Mouse (Mus musculus) ES-Bruce4 (cell line): ENCODE results near the gene Olfr128. TPM values are rescaled to one million over a fixed set of nuclear protein-coding genes. Genes with fewer than 3 reads are reported as not detected.
"Not testable (repeated sequence)": the region's sequence is repeated elsewhere in the genome, so short reads cannot be mapped to it uniquely, and the experiment has no call there.

Source experiments
- H3K27ac ChIP-seq: 2 replicates; pipeline ENCODE4 v1.5.1; 2012; ENCODE audit warnings: low read length, inconsistent platforms; ENCODE audit not compliant: insufficient read depth
- H3K27me3 ChIP-seq: 2 replicates; pipeline ENCODE4 v1.6.1; 2012; ENCODE audit warnings: mild to moderate bottlenecking, low read length, inconsistent platforms; ENCODE audit not compliant: control insufficient read depth, poor library complexity, insufficient read depth, severe bottlenecking
- H3K36me3 ChIP-seq: 2 replicates; pipeline ENCODE4 v1.6.1; 2012; ENCODE audit warnings: inconsistent platforms, mild to moderate bottlenecking, low read length, moderate library complexity; ENCODE audit not compliant: control insufficient read depth, poor library complexity, insufficient read depth, severe bottlenecking
- H3K4me1 ChIP-seq: one replicate; pipeline ENCODE4 v1.8.1; 2011; ENCODE audit warnings: low read length; ENCODE audit not compliant: control insufficient read depth, insufficient read depth
- H3K4me3 ChIP-seq: 2 replicates; pipeline ENCODE4 v1.5.1; 2011; ENCODE audit warnings: low read depth, mild to moderate bottlenecking, low read length
- H3K9ac ChIP-seq: 2 replicates; pipeline ENCODE4 v1.6.1; 2012; ENCODE audit warnings: low read depth, mild to moderate bottlenecking, inconsistent platforms; ENCODE audit not compliant: poor library complexity, severe bottlenecking
- H3K9me3 ChIP-seq: replicated peaks from 2 replicates; pipeline ENCODE4 v1.6.1; 2012; ENCODE audit warnings: mild to moderate bottlenecking, low read length, inconsistent platforms; ENCODE audit not compliant: control insufficient read depth, poor library complexity, insufficient read depth, severe bottlenecking
- CTCF ChIP-seq: IDR thresholded peaks from one replicate; pipeline ENCODE4 v1.8.1; 2011; ENCODE audit warnings: low read depth, low read length
- EP300 ChIP-seq: IDR thresholded peaks from 2 replicates; pipeline ENCODE4 v1.6.1; 2011; ENCODE audit warnings: low read depth, low read length; ENCODE audit not compliant: insufficient read depth
- POLR2A ChIP-seq: IDR thresholded peaks from one replicate; pipeline ENCODE4 v1.8.1; 2011; ENCODE audit warnings: low read length; ENCODE audit not compliant: insufficient read depth
- polyA plus RNA-seq: library from polyadenylated mRNA; stranded (reverse); fragments of >200 nt; gene quantifications from 2 replicates; pipeline ENCODE4 v1.2.4, GENCODE M21; 2011; ENCODE audit warnings: low read depth; ENCODE audit not compliant: missing spikeins, insufficient read depth, insufficient read length

Olfr128 gene
- not detected in 2 replicates for polyA plus RNA-seq

DNA sequence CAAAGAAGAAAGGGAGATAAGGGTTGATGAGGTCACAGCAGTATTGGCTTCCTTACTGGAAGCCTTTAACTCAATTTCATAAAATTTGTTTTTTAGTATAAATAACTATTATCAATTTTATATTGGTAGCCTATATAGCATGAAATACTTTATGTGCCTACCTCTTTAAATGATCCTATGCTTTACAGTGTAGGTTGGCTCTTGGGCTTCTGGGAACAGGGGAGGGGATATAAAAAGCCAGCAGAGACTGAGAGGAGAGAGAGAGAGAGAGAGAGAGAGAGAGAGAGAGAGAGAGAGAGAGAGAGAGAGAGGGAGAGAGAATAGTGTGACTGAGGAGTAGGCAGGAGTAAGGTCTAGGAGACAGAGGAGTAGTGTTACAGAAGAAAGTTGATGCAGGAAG lies at the start of gene Olfr128:
Gene Olfr128 (plus strand): TSS at position 301 of the 400 bp plus-strand sequence.
- no peaks in the 10 kb centered on the region for H3K4me1 ChIP-seq
- H3K27ac ChIP-seq: no peak within 1 kb of the TSS
- no peak for TF ChIP-seq POLR2A
- TF ChIP-seq EP300: no peak
- no peak for TF ChIP-seq CTCF
- H3K4me3 ChIP-seq: no peak within 1 kb of the TSS
- no peaks in the 10 kb centered on the region for H3K9me3 ChIP-seq
- H3K9ac ChIP-seq: no peak within 1 kb of the TSS
- H3K27me3 ChIP-seq: no peaks in the 10 kb centered on the region
- no peaks in the 10 kb centered on the region for H3K36me3 ChIP-seq

DNA sequence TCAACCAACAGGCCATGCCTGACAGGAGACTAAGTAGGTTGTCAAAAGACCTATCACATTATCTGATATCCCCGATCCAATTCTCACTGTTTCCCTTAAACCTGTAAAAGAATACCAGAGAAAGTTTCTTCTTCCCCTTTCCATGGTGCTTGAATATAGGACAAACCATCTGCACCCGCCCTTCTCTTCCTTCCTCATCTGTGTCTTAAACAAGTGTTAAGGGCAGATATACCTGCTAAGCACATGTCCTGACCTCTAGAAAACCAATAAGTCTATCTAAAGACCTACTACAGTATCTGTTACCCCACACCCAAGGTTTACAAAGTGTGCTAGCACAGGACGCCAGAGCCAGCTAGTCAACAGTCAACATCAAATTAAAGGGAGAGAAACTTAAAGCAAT lies 46.5 kb upstream of the Olfr128 start:
- no peak overlapping the region for H3K27ac ChIP-seq
- H3K9ac ChIP-seq: no peak overlapping the region
- H3K27me3 ChIP-seq: no peaks in the 10 kb centered on the region
- H3K36me3 ChIP-seq: no peaks in the 10 kb centered on the region
- H3K4me1 ChIP-seq: no peaks in the 10 kb centered on the region
- H3K4me3 ChIP-seq: no peak overlapping the region
- H3K9me3 ChIP-seq: no peaks in the 10 kb centered on the region
- TF ChIP-seq EP300 (no peak), POLR2A (no peak), CTCF (no peak)

DNA sequence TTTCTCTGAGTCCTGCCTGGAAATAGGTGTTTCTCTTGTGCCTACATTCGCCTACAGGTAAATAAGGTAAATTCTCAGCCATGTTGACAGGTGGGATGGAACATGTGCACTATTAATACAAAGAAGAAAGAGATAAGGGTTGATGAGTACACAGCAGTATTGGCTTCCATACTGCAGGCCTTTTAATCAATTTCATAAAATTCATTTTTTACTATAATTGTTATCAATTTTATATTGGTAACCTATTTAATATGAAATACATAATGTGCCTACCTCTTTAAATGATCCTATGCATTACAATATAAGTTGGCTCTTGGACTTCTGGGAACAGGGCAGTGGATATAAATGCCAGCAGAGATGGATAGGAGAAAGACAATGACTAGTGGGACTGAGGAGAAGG lies 20.2 kb upstream of the Olfr128 start, which contains the start of gene Olfr127:
Gene Olfr127 (plus strand): TSS at position 301 of the 400 bp plus-strand sequence.
- Histone ChIP-seq H3K27ac (no peak within 1 kb of the TSS), H3K9me3 (0 out of 2 replicates have a peak, but pooled peaks cover 2% of the 10 kb centered on the region), H3K4me3 (no peak within 1 kb of the TSS), H3K9ac (no peak within 1 kb of the TSS), H3K36me3 (no peaks in the 10 kb centered on the region), H3K4me1 (no peaks in the 10 kb centered on the region), H3K27me3 (no peaks in the 10 kb centered on the region)
- no peak for TF ChIP-seq CTCF
- no peak for TF ChIP-seq POLR2A

DNA sequence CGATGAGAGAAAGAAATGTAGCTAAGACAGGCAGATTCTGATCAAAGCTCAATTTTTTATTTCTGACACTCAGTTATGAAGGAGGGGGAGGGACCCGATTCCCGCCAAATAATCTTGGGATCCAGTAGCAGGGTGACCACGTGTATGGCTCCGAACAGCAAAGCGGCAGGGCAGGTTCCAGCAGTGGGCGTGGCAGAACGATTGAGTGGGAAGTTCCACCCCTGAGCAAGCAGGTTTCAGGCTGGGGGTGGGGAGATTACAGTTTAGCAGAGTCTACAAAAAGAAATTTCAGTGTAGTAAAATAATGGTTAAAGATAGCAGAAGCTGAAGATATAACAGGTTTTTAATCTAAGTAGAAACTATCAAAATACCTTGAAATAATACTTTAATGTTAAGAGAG lies 13.5 kb upstream of the Olfr128 start:
- not testable (repeated sequence) for H3K36me3 ChIP-seq, H3K27ac ChIP-seq, H3K9ac ChIP-seq, H3K9me3 ChIP-seq, H3K27me3 ChIP-seq, H3K4me1 ChIP-seq, H3K4me3 ChIP-seq

DNA sequence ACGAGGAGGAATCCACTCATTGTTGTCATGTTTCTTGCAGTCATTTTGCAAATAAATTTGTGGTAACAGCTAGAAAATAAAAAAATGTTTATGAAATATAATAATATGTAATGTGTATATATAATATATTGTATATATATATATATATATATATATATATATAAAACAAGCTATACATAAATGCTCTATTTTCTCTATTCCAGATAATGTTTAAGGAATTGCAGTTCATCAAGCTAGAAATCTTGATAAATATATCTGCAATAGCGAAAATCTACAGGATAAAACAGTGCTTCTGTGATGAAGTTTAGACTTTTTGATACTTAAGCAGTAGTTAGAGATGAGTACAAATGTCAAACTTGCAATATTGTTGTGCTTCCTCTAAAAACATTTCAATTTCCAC lies 32.6 kb downstream of the Olfr128 start, which contains the start of gene Olfr761:
Gene Olfr761 (minus strand): TSS at position 101 of the 400 bp plus-strand sequence.
- Histone ChIP-seq H3K4me3 (no peak within 1 kb of the TSS), H3K27ac (no peak within 1 kb of the TSS), H3K9ac (no peak within 1 kb of the TSS), H3K27me3 (no peaks in the 10 kb centered on the region), H3K9me3 (peaks cover 5% of the 10 kb centered on the region), H3K36me3 (no peaks in the 10 kb centered on the region), H3K4me1 (no peaks in the 10 kb centered on the region)
- TF ChIP-seq EP300: no peak
- TF ChIP-seq POLR2A: no peak
- TF ChIP-seq CTCF: no peak

DNA sequence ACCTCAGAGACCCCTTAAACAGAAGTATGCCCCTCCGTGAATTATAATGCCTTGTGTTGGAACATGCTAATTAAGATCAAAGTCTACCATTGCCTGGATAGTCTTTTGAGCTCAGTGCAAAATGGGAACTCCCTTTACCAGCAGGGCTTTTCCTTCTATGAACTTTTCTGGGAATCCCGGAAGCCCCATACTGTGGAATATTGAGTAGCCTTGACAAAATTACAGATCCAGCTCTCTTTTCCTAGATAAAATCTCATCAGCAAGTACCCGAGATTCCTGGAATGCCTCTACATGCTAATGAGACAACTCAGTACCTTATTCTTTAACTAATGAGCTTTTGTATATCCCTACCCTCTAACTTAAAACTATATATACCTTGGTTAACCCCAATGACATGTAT lies 53.2 kb downstream of the Olfr128 start:
- TF ChIP-seq CTCF: no peak
- Histone ChIP-seq H3K9ac (no peak overlapping the region), H3K4me1 (no peaks in the 10 kb centered on the region), H3K9me3 (no peaks in the 10 kb centered on the region), H3K27me3 (no peaks in the 10 kb centered on the region; the same call in 1 of the 2 replicates), H3K36me3 (no peaks in the 10 kb centered on the region), H3K27ac (no peak overlapping the region), H3K4me3 (no peak overlapping the region)

Other genes with a start within 250 kb of the Olfr128 start
- not detected in 2 replicates for gene Olfr119, start 224.0 kb upstream of the Olfr128 start, polyA plus RNA-seq
- gene Olfr120, start 198.7 kb upstream of the Olfr128 start, polyA plus RNA-seq: not detected in 2 replicates
- gene Olfr121, start 171.7 kb upstream of the Olfr128 start, polyA plus RNA-seq: not detected in 2 replicates
- not detected in 2 replicates for gene Olfr122, start 151.9 kb upstream of the Olfr128 start, polyA plus RNA-seq
- not detected in 2 replicates for gene Olfr123, start 127.0 kb upstream of the Olfr128 start, polyA plus RNA-seq
- gene Olfr124, start 120.7 kb upstream of the Olfr128 start, polyA plus RNA-seq: not detected in 2 replicates
- not detected in 2 replicates for gene Olfr125, start 87.6 kb upstream of the Olfr128 start, polyA plus RNA-seq
- gene Olfr126, start 73.1 kb upstream of the Olfr128 start, polyA plus RNA-seq: not detected in 2 replicates
- gene Olfr127, start 20.1 kb upstream of the Olfr128 start, polyA plus RNA-seq: 0.46 and 0.50 TPM in 2 replicates
- gene Olfr761, start 32.5 kb downstream of the Olfr128 start, polyA plus RNA-seq: not detected in 2 replicates
- not detected in 2 replicates for gene Olfr129, start 139.5 kb downstream of the Olfr128 start, polyA plus RNA-seq
- not detected in 2 replicates for gene Olfr130, start 143.4 kb downstream of the Olfr128 start, polyA plus RNA-seq
- not detected in 2 replicates for gene Olfr131, start 168.1 kb downstream of the Olfr128 start, polyA plus RNA-seq
- not detected in 2 replicates for gene Olfr132, start 214.0 kb downstream of the Olfr128 start, polyA plus RNA-seq
- gene Olfr133, start 224.7 kb downstream of the Olfr128 start, polyA plus RNA-seq: not detected in 2 replicates